Mouse (Mus musculus) right cerebral cortex, adult 2 months (tissue): Measurements from ENCODE around the gene Gm21962.
A peak's percentile ranks its signal among the peaks of the same experiment; 100 is the strongest.
"Not testable (repeated sequence)": the region's sequence is repeated elsewhere in the genome, so short reads cannot be mapped to it uniquely, and the experiment has no call there.

Source experiments
- DNase-seq, 2 experiments: peaks; one replicate each; pipeline ENCODE4 v3.0.0; 2021 to 2022; ENCODE audit warnings: low spot score in 2 of 2

The Gm21962 gene

DNA sequence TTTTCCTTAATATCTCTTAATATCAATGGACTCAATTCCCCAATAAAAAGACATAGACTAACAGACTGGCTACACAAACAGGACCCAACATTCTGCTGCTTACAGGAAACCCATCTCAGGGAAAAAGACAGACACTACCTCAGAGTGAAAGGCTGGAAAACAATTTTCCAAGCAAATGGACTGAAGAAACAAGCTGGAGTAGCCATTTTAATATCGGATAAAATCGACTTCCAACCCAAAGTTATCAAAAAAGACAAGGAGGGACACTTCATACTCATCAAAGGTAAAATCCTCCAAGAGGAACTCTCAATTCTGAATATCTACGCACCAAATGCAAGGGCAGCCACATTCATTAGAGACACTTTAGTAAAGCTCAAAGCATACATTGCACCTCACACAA, at the start of gene Gm21962:
TSS of gene Gm21962 (plus strand) at position 301 of the 400 bp plus-strand sequence.
- not testable (repeated sequence) for DNase-seq

GRCm38 (mm10) chr3:137622091-137622490, 49.2 kb upstream of the Gm21962 start:
- DNase-seq: no peak

DNA sequence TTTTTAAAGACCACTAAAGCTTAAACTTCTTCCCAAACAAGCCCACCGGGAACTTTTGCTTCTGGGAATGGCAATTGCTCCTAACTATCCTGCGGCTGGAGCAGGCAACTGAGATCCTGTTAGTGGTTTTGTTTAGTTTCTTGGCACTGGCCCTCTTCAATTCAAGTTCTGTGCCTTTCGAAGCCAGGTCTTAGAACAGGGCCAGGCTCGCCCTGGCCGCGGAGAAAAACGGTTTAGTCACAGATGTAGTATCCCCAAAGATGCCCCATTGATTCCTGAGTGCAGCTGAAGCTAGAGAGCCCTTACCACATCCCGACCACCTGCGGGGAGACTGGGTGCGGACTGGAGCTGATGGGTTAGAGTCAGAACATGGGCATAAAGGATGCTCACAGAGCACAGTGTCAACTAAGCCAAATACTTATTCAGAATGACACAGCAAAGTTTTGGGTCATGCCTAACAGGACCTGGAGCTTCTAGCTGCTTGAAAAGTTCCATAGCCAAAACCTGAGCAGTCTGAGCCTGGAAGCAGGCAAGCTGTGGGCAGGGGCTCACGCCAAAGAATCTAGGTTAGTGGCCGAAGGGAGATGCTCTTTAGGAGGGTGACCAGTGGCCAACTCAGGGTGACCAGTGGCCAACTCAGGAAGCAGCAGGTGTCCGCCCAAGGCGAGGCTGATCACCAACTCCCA, 48.3 kb upstream of the Gm21962 start:
- no peak for DNase-seq

- DNase-seq: no peak
These were observed 47.6 kb upstream of the Gm21962 start for GRCm38 (mm10) chr3:137623581-137624362.

GRCm38 (mm10) chr3:137625054-137625453, 46.3 kb upstream of the Gm21962 start:
- DNase-seq: no peak

DNA sequence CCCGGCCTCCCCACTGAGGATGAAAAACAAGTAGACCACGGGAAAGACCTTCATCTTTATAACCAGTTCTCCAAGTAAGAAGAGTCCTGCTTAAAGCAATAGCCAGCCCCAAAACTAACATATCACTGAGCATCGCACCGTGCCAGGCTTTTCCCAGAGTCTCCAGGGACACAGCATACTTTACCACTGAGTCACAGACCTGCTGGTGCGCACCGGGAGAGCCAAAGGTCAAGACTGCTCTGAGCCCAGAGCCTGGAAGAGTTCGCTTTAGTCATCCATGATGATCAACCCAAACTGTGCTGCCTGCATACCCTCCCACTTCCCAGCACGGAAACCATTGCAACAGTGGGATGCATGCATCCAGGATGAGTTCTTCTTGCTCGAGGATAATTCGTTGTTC, 37.6 kb upstream of the Gm21962 start:
- no peak for DNase-seq

DNA sequence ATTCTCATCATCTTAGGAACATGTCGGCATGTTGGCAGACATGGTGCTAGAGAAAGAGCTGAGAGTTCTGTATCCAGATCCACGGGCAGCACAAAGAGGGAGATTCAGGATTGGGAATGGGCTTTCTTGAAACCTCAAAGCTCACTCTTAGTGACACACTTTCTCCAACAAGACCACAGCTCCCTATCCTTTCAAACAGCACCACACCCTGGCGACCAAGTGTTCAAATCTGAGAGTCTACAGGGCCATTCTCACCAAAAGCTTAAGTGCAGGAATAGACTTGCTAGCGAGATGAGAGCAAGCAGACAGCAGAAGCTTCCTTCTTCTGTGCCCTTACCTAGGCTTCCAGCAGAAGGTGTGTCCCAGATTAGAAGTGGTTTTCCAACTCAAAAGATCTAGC, 34.8 kb upstream of the Gm21962 start:
- no peak for DNase-seq

- DNase-seq: no peak
These were observed 30.1 kb upstream of the Gm21962 start for GRCm38 (mm10) chr3:137641238-137641637.

- DNase-seq: no peak
These were observed 29.2 kb upstream of the Gm21962 start for GRCm38 (mm10) chr3:137642137-137642536.

DNA sequence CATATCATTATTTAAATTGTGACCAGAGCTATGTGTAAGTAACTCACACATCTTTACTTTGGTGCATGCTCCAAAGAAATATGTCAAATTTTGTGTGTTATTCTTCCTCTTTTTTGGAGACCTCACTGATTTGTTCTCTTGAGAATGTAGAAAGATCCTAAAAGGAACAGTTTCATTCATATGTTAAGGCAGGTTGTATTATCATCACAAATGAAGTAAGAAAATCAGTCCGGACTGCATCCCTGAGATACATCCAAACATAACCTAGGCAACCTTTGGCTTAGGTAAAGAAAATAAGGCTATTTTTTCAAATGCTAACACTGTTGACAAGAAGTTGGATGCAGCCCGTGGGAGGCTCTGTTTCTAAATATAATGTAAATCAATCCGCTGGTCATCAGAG, 28.8 kb upstream of the Gm21962 start:
- DNase-seq: no peak

- DNase-seq: no peak
These were observed 27.2 kb upstream of the Gm21962 start for GRCm38 (mm10) chr3:137644081-137644480.

DNA sequence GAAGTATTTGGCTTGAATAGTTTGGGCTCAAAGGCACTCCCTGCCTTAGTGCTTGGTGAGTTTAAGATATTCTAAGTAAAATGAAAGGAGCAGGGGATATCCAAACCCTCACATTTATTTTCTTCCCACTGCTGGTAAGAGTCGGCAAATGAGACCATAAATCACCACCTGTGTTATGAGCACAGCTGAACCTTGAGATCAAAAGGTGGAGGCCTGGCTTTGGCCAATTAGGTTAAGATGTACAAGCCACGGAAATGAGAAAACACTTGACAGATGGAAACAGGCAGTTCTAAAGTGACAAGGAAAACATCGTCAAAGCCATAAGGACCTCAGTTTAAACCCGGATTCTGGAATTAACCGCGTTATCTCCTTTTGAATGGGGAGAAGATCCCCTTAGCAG, 26.4 kb upstream of the Gm21962 start:
- DNase-seq: no peak

DNA sequence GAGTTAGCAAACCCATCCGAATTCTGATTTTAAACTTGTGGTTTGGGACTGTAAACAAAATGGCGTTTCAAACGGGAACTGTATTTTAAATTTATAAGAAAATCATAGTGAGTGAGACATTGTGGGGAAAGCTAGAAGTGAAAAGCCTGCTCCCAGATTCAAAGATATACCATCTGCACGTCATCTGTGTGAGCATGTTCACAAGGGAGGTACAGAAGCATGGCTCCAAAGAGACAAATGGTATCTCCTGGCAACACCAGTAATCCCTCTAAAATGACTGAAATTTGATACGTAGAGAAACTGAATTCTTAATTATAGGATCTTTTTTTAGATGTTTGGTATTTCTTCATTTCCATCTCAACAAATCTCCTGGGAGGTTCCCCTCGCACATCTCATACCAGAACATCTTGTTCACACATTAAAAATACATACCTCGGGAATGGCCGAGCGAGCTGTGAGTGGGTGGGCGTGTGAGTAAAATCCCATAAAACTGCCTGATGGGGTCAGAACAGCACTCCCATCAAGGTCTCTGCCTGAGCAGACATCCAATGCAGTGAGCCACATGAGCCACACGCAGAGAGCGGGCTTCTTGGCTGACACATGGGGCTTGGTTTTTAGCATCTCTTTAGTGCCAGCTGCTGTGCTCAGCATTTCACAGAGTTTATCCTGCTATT, 23.8 kb upstream of the Gm21962 start:
- peak; percentile 31 to 50 for DNase-seq

GRCm38 (mm10) chr3:137649112-137649511, 22.2 kb upstream of the Gm21962 start:
- no peak for DNase-seq

DNA sequence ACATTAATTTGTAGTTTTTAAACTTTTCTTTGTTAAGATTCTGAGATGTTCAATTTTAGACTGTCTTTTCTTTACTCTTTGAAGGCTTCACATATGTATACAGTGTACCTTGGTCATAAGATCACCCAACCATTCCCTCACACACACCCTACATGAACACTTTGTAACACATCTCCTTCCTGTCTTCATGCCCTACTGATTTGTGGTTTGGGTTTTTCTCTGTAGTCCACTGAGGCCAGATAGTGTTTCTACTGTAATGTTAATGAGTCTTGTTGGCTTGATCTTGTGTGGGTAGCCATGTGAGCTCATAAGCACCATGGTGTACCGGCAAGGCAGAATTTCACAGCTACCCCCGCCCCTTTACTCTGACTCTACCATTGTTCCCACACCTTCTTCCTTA, 18.5 kb upstream of the Gm21962 start:
- no peak for DNase-seq

GRCm38 (mm10) chr3:137680923-137681322, 9.6 kb downstream of the Gm21962 start:
- DNase-seq: peak; percentile 19 to 34

DNA sequence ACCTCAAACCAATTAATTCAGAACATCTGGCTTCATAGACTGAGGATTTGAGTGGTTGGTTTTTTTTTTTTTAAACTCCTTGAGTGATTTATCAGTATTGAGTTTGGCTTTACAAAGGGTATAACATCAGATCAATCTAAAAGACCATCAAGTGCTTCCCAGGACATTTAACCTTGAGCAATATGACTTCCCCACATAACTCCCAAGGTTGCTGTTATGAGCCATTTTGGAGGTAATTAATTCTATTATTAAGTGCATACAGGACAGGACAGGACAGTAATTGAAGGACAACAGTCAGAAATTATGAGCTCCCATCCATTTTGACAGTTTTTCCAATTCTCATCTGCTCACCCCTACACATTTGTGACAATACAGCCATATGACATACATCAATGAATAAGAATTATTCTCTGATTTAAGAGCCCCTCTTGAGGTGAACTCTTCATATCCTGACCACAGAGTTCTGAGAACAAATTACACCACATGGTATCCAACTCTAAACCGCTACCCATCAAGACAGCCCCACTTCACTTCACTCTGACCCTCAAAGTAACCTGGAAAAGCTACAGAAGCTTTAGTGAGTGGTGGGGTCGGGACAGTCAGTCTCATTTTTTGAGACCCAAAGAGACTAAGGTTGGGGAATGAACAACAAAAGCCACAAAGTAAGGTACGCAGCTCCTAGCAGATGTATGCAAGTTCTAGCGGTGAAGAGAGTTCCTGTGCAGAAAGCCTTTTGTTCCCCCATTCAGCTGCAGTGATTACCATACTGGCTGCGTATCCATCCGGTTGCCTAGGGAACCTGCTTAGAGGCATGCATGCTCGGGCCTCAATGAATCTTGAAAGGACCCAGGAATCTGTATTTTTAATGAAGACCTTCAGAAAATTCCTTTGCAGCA, 11.8 kb downstream of the Gm21962 start:
- DNase-seq: peak; percentile 30 to 45

- DNase-seq: no peak
These were observed 12.6 kb downstream of the Gm21962 start for GRCm38 (mm10) chr3:137683807-137684403.

DNA sequence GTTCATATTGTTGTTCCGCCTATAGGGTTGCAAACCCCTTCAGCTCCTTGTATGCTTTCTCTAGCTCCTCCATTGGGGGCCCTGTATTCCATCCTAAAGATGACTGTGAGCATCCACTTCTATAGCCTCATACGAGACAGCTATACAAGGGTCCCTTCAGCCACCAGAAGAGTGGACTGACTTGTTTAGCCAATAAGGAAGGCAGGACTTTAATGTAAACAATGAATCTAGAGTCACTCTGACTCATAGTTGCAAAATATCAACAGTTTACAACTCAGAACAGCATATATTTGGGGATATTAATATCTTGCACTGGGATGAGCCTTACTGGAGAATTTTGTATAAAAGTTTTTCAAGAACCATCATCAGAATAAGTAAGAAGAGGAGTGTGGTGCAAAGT, 15.6 kb downstream of the Gm21962 start:
- no peak for DNase-seq

GRCm38 (mm10) chr3:137691503-137691902, 20.2 kb downstream of the Gm21962 start:
- no peak for DNase-seq

GRCm38 (mm10) chr3:137715946-137716345, 44.6 kb downstream of the Gm21962 start:
- no peak for DNase-seq
